ENCODE assay signal across 14 mouse cellular contexts in the genomic region with DNA sequence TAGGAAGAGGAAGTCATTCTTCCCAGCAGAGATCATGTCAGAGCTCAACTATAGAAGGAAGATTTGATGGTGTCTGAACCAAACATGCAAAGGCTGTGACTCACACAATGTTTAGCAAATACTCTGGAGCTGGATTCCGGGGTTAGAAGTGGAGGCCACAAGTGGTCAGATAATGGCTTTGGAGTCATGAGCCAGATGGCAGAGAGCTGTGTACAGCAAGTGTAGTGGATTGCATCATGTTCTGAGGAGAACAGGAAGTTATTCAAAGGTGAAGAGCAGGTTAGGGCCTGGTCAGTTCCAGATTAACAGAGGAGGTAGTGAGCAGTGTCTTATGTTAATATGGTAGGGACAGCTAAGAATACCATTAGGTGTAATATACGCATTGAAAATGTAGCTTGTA. TPM values are rescaled to one million over a fixed set of nuclear protein-coding genes. Genes with fewer than 3 reads are reported as not detected.
A peak's percentile ranks its signal among the peaks of the same experiment; 100 is the strongest.
DNase-seq lines count a peak whose midpoint lies in the region; ATAC-seq lines count a peak whose summit lies in the region.
"Had no signal": no experiment of that assay in that cellular context is flagged by ENCODE, and none has a peak within 500 bp of the region (broad histone marks: within the 10 kb centered on the region; RNA-seq: fewer than 3 reads in every experiment).

No protein-coding gene starts in this region.

- ATAC-seq in megakaryocyte-erythroid progenitor cell, adult 5-6 weeks (replicated peaks; ENCODE audit: low FRiP score, low TSS enrichment, poor library complexity, severe bottlenecking), result no peak
- ATAC-seq: forebrain, embryonic 15.5 days; inflammation-experienced regulatory T-cells, adult 6 months had no signal

- peak; percentile 21 for DNase-seq in adrenal gland, postnatal 14 days
- DNase-seq in adrenal gland, adult 8-10 months, result no peak
- DNase-seq in 3134 (ENCODE audit: extremely low read depth, insufficient read length, low spot score), result peak; percentile 40
- peak; percentile 12 for DNase-seq in adipocyte (ENCODE audit: low spot score)
- peak; percentile 70 for DNase-seq in lung, postnatal 10 days
- no peak for DNase-seq in embryo, embryonic 11 days
- no peak for DNase-seq in kidney, postnatal 25 days
- DNase-seq: B cell, adult 2 months; cerebellum, adult 9-10 months; kidney, postnatal 10 days; right cerebral cortex, adult 18-20 months had no signal

RNA-seq across cellular contexts. Expression of gene Nucb2, which starts 20.4 kb away (rescaled TPM):
- total RNA-seq in adrenal gland, postnatal 14 days (2021), result 22.6 and 30.2 TPM in 2 replicates
- 10 to 100 TPM; 21.6 to 32.4 (median 27.6) TPM for total RNA-seq in adrenal gland, adult 8-10 months (2022)
- total RNA-seq in megakaryocyte-erythroid progenitor cell, adult 5-6 weeks (2014; fragmentation: Nextera tagmentation), result 2.2 and 3.0 TPM in 2 replicates
- 0.94 and 1.3 TPM in 2 replicates for total RNA-seq in megakaryocyte-erythroid progenitor cell, adult 5-6 weeks (2017)

Comparison
In these comparisons a context has a peak if more than half of its experiments do, and no peak if none do; other contexts are left out.
1. DNase-seq: peak in adrenal gland, postnatal 14 days (single experiment), 3134 (single experiment), adipocyte (single experiment) and lung, postnatal 10 days (single experiment); none in adrenal gland, adult 8-10 months (single experiment), embryo, embryonic 11 days (single experiment) and kidney, postnatal 25 days (0 of 2).